ENCODE assay signal across 21 mouse cellular contexts in the genomic region with DNA sequence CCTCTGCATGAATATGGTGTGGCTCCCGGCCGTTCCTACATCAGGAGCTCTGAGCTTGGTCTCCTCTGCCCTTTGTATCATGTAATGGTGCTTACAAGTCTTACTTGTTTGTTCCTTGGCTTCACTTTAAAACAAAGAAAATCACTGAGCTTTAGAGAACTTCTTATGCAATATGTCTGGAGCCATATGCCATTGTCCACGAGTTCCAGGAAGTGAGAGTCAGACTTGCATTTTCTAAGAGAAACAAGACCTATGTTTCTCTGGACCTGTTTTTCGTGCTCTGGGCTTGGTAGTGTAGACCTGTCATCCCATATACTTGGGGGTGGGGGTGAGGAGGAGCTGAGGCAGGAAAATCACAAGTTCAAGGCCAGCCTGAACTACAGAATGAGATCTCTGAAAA.
DNase-seq lines count a peak whose midpoint lies in the region; ATAC-seq and TF ChIP-seq lines count a peak whose summit lies in the region.
"Had no signal": no experiment of that assay in that cellular context is flagged by ENCODE, and none has a peak within 500 bp of the region (broad histone marks: within the 10 kb centered on the region; RNA-seq: fewer than 3 reads in every experiment).

No protein-coding gene starts in this region.

- H3K4me3 ChIP-seq in heart, embryonic 16.5 days (ENCODE audit: low read length), result no peak overlapping the region
- H3K4me3 ChIP-seq in neural tube, embryonic 13.5 days, result no peak overlapping the region
- H3K4me3 ChIP-seq in bone marrow macrophage, adult 2 months (ENCODE audit: insufficient read depth, low read length), result no peak overlapping the region
- no peak overlapping the region for H3K4me3 ChIP-seq in kidney, embryonic 15.5 days (replicated peaks)
- H3K4me3 ChIP-seq: layer of hippocampus, adult 2 months; limb, embryonic 13.5 days; liver, embryonic 15.5 days; midbrain, embryonic 12.5 days; neural tube, embryonic 12.5 days had no signal

- no peak for TF ChIP-seq CTCF in bone marrow macrophage, adult 2 months (IDR thresholded peaks at IDR 0.05; ENCODE audit: low read depth, low read length)

- H3K27me3 ChIP-seq in heart, embryonic 16.5 days (ENCODE audit: control insufficient read depth, insufficient read depth, low read length), result no peaks in the 10 kb centered on the region
- no peaks in the 10 kb centered on the region for H3K27me3 ChIP-seq in neural tube, embryonic 13.5 days
- H3K27me3 ChIP-seq in kidney, embryonic 15.5 days, result no peaks in the 10 kb centered on the region
- H3K27me3 ChIP-seq: limb, embryonic 13.5 days; liver, embryonic 15.5 days; midbrain, embryonic 12.5 days; neural tube, embryonic 12.5 days had no signal

- peaks cover 15% of the 10 kb centered on the region for H3K4me1 ChIP-seq in heart, embryonic 16.5 days (ENCODE audit: control insufficient read depth, insufficient read depth, low read length)
- H3K4me1 ChIP-seq in neural tube, embryonic 13.5 days (replicated peaks), result peaks cover 31% of the 10 kb centered on the region
- peaks cover 26% of the 10 kb centered on the region for H3K4me1 ChIP-seq in bone marrow macrophage, adult 2 months (ENCODE audit: control insufficient read depth, insufficient read depth, low read length)
- H3K4me1 ChIP-seq in kidney, embryonic 15.5 days, result 0 out of 2 replicates have a peak, but pooled peaks cover 5% of the 10 kb centered on the region
- H3K4me1 ChIP-seq: liver, embryonic 15.5 days had no signal

- ATAC-seq in heart, embryonic 16.5 days (replicated peaks; ENCODE audit: extremely low read depth, insufficient read depth, low FRiP score), result no peak
- no peak for ATAC-seq in neural tube, embryonic 13.5 days (ENCODE audit: low read depth)
- no peak for ATAC-seq in kidney, embryonic 15.5 days (replicated peaks; ENCODE audit: low FRiP score)
- ATAC-seq: activated CD4-positive, CD25-positive, alpha-beta regulatory T cell, adult 4 months had no signal

- no peaks in the 10 kb centered on the region for H3K9me3 ChIP-seq in heart, embryonic 16.5 days (replicated peaks; ENCODE audit: control insufficient read depth, low read length)
- no peaks in the 10 kb centered on the region for H3K9me3 ChIP-seq in neural tube, embryonic 13.5 days
- no peaks in the 10 kb centered on the region for H3K9me3 ChIP-seq in kidney, embryonic 15.5 days (replicated peaks)
- H3K9me3 ChIP-seq: limb, embryonic 13.5 days; liver, embryonic 15.5 days; midbrain, embryonic 12.5 days; neural tube, embryonic 12.5 days had no signal

- no peaks in the 10 kb centered on the region for H3K36me3 ChIP-seq in heart, embryonic 16.5 days (ENCODE audit: control insufficient read depth, insufficient read depth)
- no peaks in the 10 kb centered on the region for H3K36me3 ChIP-seq in neural tube, embryonic 13.5 days
- no peaks in the 10 kb centered on the region for H3K36me3 ChIP-seq in kidney, embryonic 15.5 days
- H3K36me3 ChIP-seq: limb, embryonic 13.5 days; liver, embryonic 15.5 days; midbrain, embryonic 12.5 days; neural tube, embryonic 12.5 days had no signal

- H3K9ac ChIP-seq in heart, embryonic 16.5 days (ENCODE audit: low read length), result no peak overlapping the region
- H3K9ac ChIP-seq in neural tube, embryonic 13.5 days, result no peak overlapping the region
- no peak overlapping the region for H3K9ac ChIP-seq in kidney, embryonic 15.5 days
- H3K9ac ChIP-seq: limb, embryonic 13.5 days; liver, embryonic 15.5 days; midbrain, embryonic 12.5 days; neural tube, embryonic 12.5 days had no signal

- H3K4me2 ChIP-seq in heart, embryonic 16.5 days (ENCODE audit: low read depth, low read length), result no peak overlapping the region
- H3K4me2 ChIP-seq in neural tube, embryonic 13.5 days, result no peak overlapping the region
- no peak overlapping the region for H3K4me2 ChIP-seq in kidney, embryonic 15.5 days
- H3K4me2 ChIP-seq: limb, embryonic 13.5 days; liver, embryonic 15.5 days; midbrain, embryonic 12.5 days; neural tube, embryonic 12.5 days had no signal

- 0 out of 2 replicates have a peak overlapping the region, but pooled peaks have one; percentile 40 for H3K27ac ChIP-seq in heart, embryonic 16.5 days (ENCODE audit: low read length)
- H3K27ac ChIP-seq in neural tube, embryonic 13.5 days (replicated peaks), result peak overlapping the region; percentile 46
- peak overlapping the region; percentile 77 for H3K27ac ChIP-seq in bone marrow macrophage, adult 2 months (ENCODE audit: insufficient read depth, low read depth, low read length)
- no peak overlapping the region for H3K27ac ChIP-seq in kidney, embryonic 15.5 days
- H3K27ac ChIP-seq: layer of hippocampus, adult 2 months; limb, embryonic 13.5 days; liver, embryonic 15.5 days; midbrain, embryonic 12.5 days; neural tube, embryonic 12.5 days had no signal

- 73% methylated on average over 4 of the region's 4 CpGs for WGBS in heart, embryonic 16.5 days
- WGBS in neural tube, embryonic 13.5 days, result 70% methylated on average over 4 of the region's 4 CpGs
- WGBS in kidney, embryonic 15.5 days, result 78% methylated on average over 4 of the region's 4 CpGs

- no peak for TF ChIP-seq POLR2A in bone marrow macrophage, adult 2 months (IDR thresholded peaks at IDR 0.05; ENCODE audit: borderline replicate concordance, low read depth, low read length)

- DNase-seq in heart, postnatal 25 days (ENCODE audit: low spot score), result no peak
- DNase-seq in neural tube, embryonic 10.5 days (ENCODE audit: extremely low spot score, low spot score), result no peak
- DNase-seq in cerebellum, adult 11-12 months, result no peak
- DNase-seq: adrenal gland, postnatal 14 days; cerebellum, adult 11 months; heart, postnatal 10 days; kidney, adult 2 months; kidney, postnatal 14 days; layer of hippocampus, postnatal 36 days; right cerebral cortex, adult 18-20 months; thymus, adult 2 months had no signal

- intact Hi-C loops in heart, postnatal 25 days (cut with DNase I), result no loop called here
